Comparison of ENCODE assay signal across 7 mouse cellular contexts in genomic region chr10:120701833-120702232, GRCm38 (mm10).
DNase-seq lines count a peak whose midpoint lies in the region; ATAC-seq and TF ChIP-seq lines count a peak whose summit lies in the region.

No protein-coding gene starts in this region.

- no peaks in the 10 kb centered on the region for H3K27me3 ChIP-seq in intestine, postnatal 0 days (replicated peaks; ENCODE audit: control insufficient read depth, insufficient read depth, low read length)

- H3K27ac ChIP-seq in cortical plate, adult 2 months (ENCODE audit: insufficient read depth, low read length) = no peak overlapping the region
- H3K27ac ChIP-seq in intestine, postnatal 0 days (ENCODE audit: low read depth, low read length) = no peak overlapping the region

- peak; percentile 79 for TF ChIP-seq CTCF in cortical plate, adult 2 months (IDR thresholded peaks at IDR 0.05; ENCODE audit: extremely low read depth, insufficient read depth, low read length)
- TF ChIP-seq CTCF in intestine, postnatal 0 days (IDR thresholded peaks at IDR 0.05; ENCODE audit: low read depth) = peak; percentile 94

- 0 out of 2 replicates have a peak overlapping the region, but pooled peaks have one; percentile 24 for H3K4me2 ChIP-seq in intestine, postnatal 0 days (replicated peaks; ENCODE audit: low read depth)

- DNase-seq in adrenal gland, adult 8-10 months = peak; percentile 57
- DNase-seq in gastrocnemius, postnatal 25 days = peak; percentile 34
- DNase-seq in left cerebral cortex, postnatal 14 days (ENCODE audit: low spot score in 2 of 2) = peak; percentile 73 to 86
- DNase-seq in mesoderm, embryonic 11.5 days (ENCODE audit: low read depth, low spot score) = peak; percentile 82
- DNase-seq in spleen, postnatal 10 days (ENCODE audit: low spot score in 2 of 2) = peak; percentile 44 to 76

- H3K36me3 ChIP-seq in intestine, postnatal 0 days (ENCODE audit: control insufficient read depth, insufficient read depth) = no peaks in the 10 kb centered on the region

- no peak overlapping the region for H3K4me3 ChIP-seq in cortical plate, adult 2 months (ENCODE audit: insufficient read depth, low read length)
- no peak overlapping the region for H3K4me3 ChIP-seq in intestine, postnatal 0 days (ENCODE audit: low read depth, low read length)

- no peak for TF ChIP-seq POLR2A in cortical plate, adult 2 months (IDR thresholded peaks at IDR 0.05; ENCODE audit: extremely low read depth, insufficient read depth, low read length)

- 19% methylated on average over 11 of the region's 11 CpGs for WGBS in intestine, postnatal 0 days

- peak; percentile 57; the same call in 1 of the 2 replicates for ATAC-seq in intestine, postnatal 0 days

- no peak overlapping the region for H3K9ac ChIP-seq in intestine, postnatal 0 days (ENCODE audit: low read depth, low read length)

- no peaks in the 10 kb centered on the region for H3K9me3 ChIP-seq in intestine, postnatal 0 days (ENCODE audit: control insufficient read depth)

- no peaks in the 10 kb centered on the region for H3K4me1 ChIP-seq in cortical plate, adult 2 months (ENCODE audit: control insufficient read depth, insufficient read depth, low read length)
- no peaks in the 10 kb centered on the region for H3K4me1 ChIP-seq in intestine, postnatal 0 days (replicated peaks; ENCODE audit: control insufficient read depth, insufficient read depth, low read length)

- intact Hi-C loops in left cerebral cortex, postnatal 14 days (cut with DNase I) = loop anchor here (5.0 to 10.0 kb wide), 5 partner anchors 117 to 447 kb away; no protein-coding TSS in a partner anchor
